Mouse (Mus musculus): Measurements from ENCODE around the gene Pebp1.

DNA sequence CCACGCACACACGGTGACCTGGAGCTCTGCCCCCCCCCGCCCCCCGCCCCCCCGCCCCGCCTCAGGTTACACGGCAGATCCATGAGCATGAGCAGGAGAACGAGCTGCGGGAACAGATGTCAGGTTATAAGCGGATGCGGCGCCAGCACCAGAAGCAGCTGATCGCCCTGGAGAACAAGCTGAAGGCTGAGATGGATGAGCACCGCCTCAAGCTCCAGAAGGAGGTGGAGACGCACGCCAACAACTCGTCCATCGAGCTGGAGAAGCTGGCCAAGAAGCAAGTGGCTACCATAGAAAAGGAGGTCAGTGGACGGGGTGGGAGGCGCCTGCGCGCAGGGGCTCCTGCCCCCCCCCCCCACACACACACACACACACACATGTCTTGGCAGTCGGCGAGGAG lies 36.6 kb downstream of the Pebp1 start:
- TF ChIP-seq CTCF (IDR thresholded peaks at IDR 0.05; ENCODE audit: low read depth) (no peak), EP300 (IDR thresholded peaks at IDR 0.05; ENCODE audit: low read depth) (no peak)

Data from liver, postnatal 0 days (tissue).